Mouse (Mus musculus) mouse embryonic stem cell (cell line): ENCODE results near the gene Ppp1ca.

Source experiments
- in situ Hi-C, 2 experiments: fragments of 300-500 bp; cut with MboI; formaldehyde crosslinking; loops; 1 replicate in 1 of 2; 3 replicates in 1 of 2; pipeline ENCODE4 v1.14.3; 2019 to 2020; ENCODE audit warnings: low sequenced_read_pairs in 2 of 2, low pct_unique_long_range_greater_than_20kb in 1 of 2, mixed read lengths in 1 of 2; ENCODE audit not compliant: unreplicated experiment in 1 of 2

Ppp1ca gene

GRCm38 (mm10) chr19:4175368-4175947, 16.4 kb upstream of the Ppp1ca start, which contains the start of gene Carns1:
Carns1 (minus strand) TSS chr19:4175479.
- in situ Hi-C loops = no loop called here

GRCm38 (mm10) chr19:4180411-4180810, 11.5 kb upstream of the Ppp1ca start:
- in situ Hi-C loops = no loop called here

- in situ Hi-C loops = no loop called here
Observed at GRCm38 (mm10) chr19:4181892-4182291, 10.0 kb upstream of the Ppp1ca start.

GRCm38 (mm10) chr19:4183689-4184088, 8.2 kb upstream of the Ppp1ca start:
- in situ Hi-C loops = no loop called here

- in situ Hi-C loops = no loop called here
Observed at GRCm38 (mm10) chr19:4184976-4185975, 6.6 kb upstream of the Ppp1ca start.

GRCm38 (mm10) chr19:4187303-4187702, 4.6 kb upstream of the Ppp1ca start:
- in situ Hi-C loops = no loop called here

GRCm38 (mm10) chr19:4189051-4189620, 2.7 kb upstream of the Ppp1ca start:
- in situ Hi-C loops = no loop called here

- in situ Hi-C loops = no loop called here
Observed at GRCm38 (mm10) chr19:4190831-4191334, 982 bp upstream of the Ppp1ca start, which contains the start of gene Tbc1d10c. Tbc1d10c (minus strand) TSS chr19:4191284.

GRCm38 (mm10) chr19:4192251-4192985, 553 bp downstream of the Ppp1ca start:
- in situ Hi-C loops = no loop called here

- in situ Hi-C loops = no loop called here
Observed at GRCm38 (mm10) chr19:4193129-4193528, 1.3 kb downstream of the Ppp1ca start.

GRCm38 (mm10) chr19:4194021-4194724, 2.3 kb downstream of the Ppp1ca start:
- in situ Hi-C loops = no loop called here

GRCm38 (mm10) chr19:4194776-4195650, 3.1 kb downstream of the Ppp1ca start:
- in situ Hi-C loops = no loop called here

- in situ Hi-C loops = no loop called here
Observed at GRCm38 (mm10) chr19:4196048-4196447, 4.2 kb downstream of the Ppp1ca start.

- in situ Hi-C loops = no loop called here
Observed at GRCm38 (mm10) chr19:4196548-4196947, 4.7 kb downstream of the Ppp1ca start.

- in situ Hi-C loops = no loop called here
Observed at GRCm38 (mm10) chr19:4197180-4197579, 5.3 kb downstream of the Ppp1ca start.

GRCm38 (mm10) chr19:4201291-4201909, 9.5 kb downstream of the Ppp1ca start, which contains the start of gene Rad9a:
Rad9a (minus strand) TSS chr19:4201662.
- in situ Hi-C loops = no loop called here

GRCm38 (mm10) chr19:4202149-4202548, 10.3 kb downstream of the Ppp1ca start:
- in situ Hi-C loops = no loop called here
